Mouse (Mus musculus) CH12.LX (cell line): Measurements from ENCODE around the gene Hbb-bh1. TPM values are rescaled to one million over a fixed set of nuclear protein-coding genes. Genes with fewer than 3 reads are reported as not detected.

Source experiments
- DNase-seq: peaks from one replicate; pipeline ENCODE4 v3.0.0-alpha.2; 2013; ENCODE audit errors: extremely low read depth
- H3K27ac ChIP-seq: 2 replicates; pipeline ENCODE4 v1.5.1; 2012; ENCODE audit warnings: low read depth, mild to moderate bottlenecking, control low read depth, moderate library complexity; ENCODE audit not compliant: insufficient read depth
- H3K27me3 ChIP-seq: replicated peaks from 2 replicates; pipeline ENCODE3; 2012; ENCODE audit warnings: inconsistent platforms
- H3K36me3 ChIP-seq, 2 experiments: replicated peaks in 1 of 2; 2 replicates each; pipeline versions ENCODE3 to v1.6.1; 2012; ENCODE audit warnings: inconsistent platforms in 1 of 2, low read length in 1 of 2, mild to moderate bottlenecking in 1 of 2, mixed read lengths in 1 of 2, moderate library complexity in 1 of 2; ENCODE audit not compliant: control insufficient read depth in 1 of 2, insufficient read depth in 1 of 2
- H3K4me1 ChIP-seq, 2 experiments: 2 replicates each; pipeline ENCODE4 v1.6.1; 2012; ENCODE audit warnings: inconsistent platforms in 1 of 2, moderate library complexity in 1 of 2; ENCODE audit not compliant: insufficient read depth in 2 of 2, control insufficient read depth in 1 of 2
- H3K4me2 ChIP-seq: 2 replicates; pipeline ENCODE4 v1.6.1; 2012; ENCODE audit warnings: low read depth, mild to moderate bottlenecking, control low read depth; ENCODE audit not compliant: poor library complexity, insufficient read depth, severe bottlenecking
- H3K4me3 ChIP-seq, 3 experiments: fragments of 150-350 bp in 1 of 3; sonication (generic) in 1 of 3; replicated peaks in 1 of 3; 2 replicates each; pipeline versions ENCODE3 to v1.5.1; 2011 to 2012; ENCODE audit warnings: low read depth in 2 of 3, low read length in 2 of 3, mild to moderate bottlenecking in 2 of 3, moderate library complexity in 2 of 3, control low read depth in 1 of 3, improper control_type of control experiment in 1 of 3, inconsistent platforms in 1 of 3, mixed read lengths in 1 of 3; ENCODE audit not compliant: poor library complexity in 1 of 3
- H3K79me2 ChIP-seq: replicated peaks from 2 replicates; pipeline ENCODE4 v1.6.1; 2012; ENCODE audit warnings: mild to moderate bottlenecking, moderate library complexity; ENCODE audit not compliant: control insufficient read depth, poor library complexity, insufficient read depth, severe bottlenecking; ENCODE audit errors: extremely low read depth
- H3K9ac ChIP-seq: 2 replicates; pipeline ENCODE4 v1.6.1; 2012; ENCODE audit warnings: low read depth, mild to moderate bottlenecking, control low read depth, moderate library complexity; ENCODE audit not compliant: insufficient read depth
- H3K9me3 ChIP-seq: replicated peaks from 2 replicates; pipeline ENCODE3; 2012; ENCODE audit warnings: low read length, inconsistent platforms, mixed read lengths
- BHLHE40 ChIP-seq: IDR thresholded peaks from 2 replicates; pipeline ENCODE4 v1.6.1; 2011; ENCODE audit warnings: mild to moderate bottlenecking, low read depth, low read length, improper control_type of control experiment
- CHD1 ChIP-seq: IDR thresholded peaks from 2 replicates; pipeline ENCODE4 v1.6.1; 2012; ENCODE audit warnings: low read depth, low read length, improper control_type of control experiment, inconsistent platforms
- CHD2 ChIP-seq: IDR thresholded peaks from 2 replicates; pipeline ENCODE4 v1.6.1; 2011; ENCODE audit warnings: low read length, improper control_type of control experiment
- CTCF ChIP-seq, 2 experiments: IDR thresholded peaks in 1 of 2; conservative IDR thresholded peaks in 1 of 2; 2 replicates each; pipeline ENCODE4 v1.5.1; 2011 to 2012; ENCODE audit warnings: low read depth in 2 of 2, low read length in 2 of 2, improper control_type of control experiment in 1 of 2, inconsistent platforms in 1 of 2, mild to moderate bottlenecking in 1 of 2, moderate library complexity in 1 of 2
- E2F4 ChIP-seq: IDR thresholded peaks from 2 replicates; pipeline ENCODE4 v1.6.1; 2011; ENCODE audit warnings: low read depth, low read length, improper control_type of control experiment; ENCODE audit not compliant: insufficient replicate concordance
- EP300 ChIP-seq: IDR thresholded peaks from 2 replicates; pipeline ENCODE4 v1.6.1; 2011; ENCODE audit warnings: low read length, improper control_type of control experiment
- GABPA ChIP-seq: IDR thresholded peaks from 2 replicates; pipeline ENCODE4 v1.6.1; 2012; ENCODE audit warnings: low read depth, low read length, improper control_type of control experiment, inconsistent platforms; ENCODE audit not compliant: insufficient replicate concordance
- IRF4 ChIP-seq: IDR thresholded peaks from 2 replicates; pipeline ENCODE4 v1.6.1; 2014; ENCODE audit warnings: low read depth, mild to moderate bottlenecking, inconsistent platforms, low read length, improper control_type of control experiment
- JUN ChIP-seq: IDR thresholded peaks from 2 replicates; pipeline ENCODE4 v1.6.1; 2011; ENCODE audit warnings: low read depth, mild to moderate bottlenecking, low read length, improper control_type of control experiment, moderate library complexity; ENCODE audit not compliant: insufficient read depth
- KAT2A ChIP-seq: IDR thresholded peaks from 2 replicates; pipeline ENCODE4 v1.6.1; 2012; ENCODE audit warnings: low read length, improper control_type of control experiment, inconsistent platforms; ENCODE audit not compliant: insufficient replicate concordance
- MAFK ChIP-seq: IDR thresholded peaks from 2 replicates; pipeline ENCODE4 v1.6.1; 2011; ENCODE audit warnings: low read length, improper control_type of control experiment; ENCODE audit not compliant: insufficient replicate concordance
- MAX ChIP-seq: IDR thresholded peaks from 2 replicates; pipeline ENCODE4 v1.6.1; 2011; ENCODE audit warnings: low read length, improper control_type of control experiment
- MAZ ChIP-seq: IDR thresholded peaks from 2 replicates; pipeline ENCODE4 v1.6.1; 2012; ENCODE audit warnings: low read depth, mild to moderate bottlenecking, inconsistent platforms, low read length, improper control_type of control experiment, moderate library complexity
- MEF2A ChIP-seq: IDR thresholded peaks from 2 replicates; pipeline ENCODE4 v1.6.1; 2014; ENCODE audit warnings: low read depth, mild to moderate bottlenecking, inconsistent platforms, low read length, improper control_type of control experiment, borderline replicate concordance
- NELFE ChIP-seq: IDR thresholded peaks from 2 replicates; pipeline ENCODE4 v1.6.1; 2011; ENCODE audit warnings: low read depth, low read length, improper control_type of control experiment
- NRF1 ChIP-seq: IDR thresholded peaks from 2 replicates; pipeline ENCODE4 v1.6.1; 2014; ENCODE audit warnings: low read depth, mild to moderate bottlenecking, inconsistent platforms, low read length, improper control_type of control experiment, moderate library complexity
- PAX5 ChIP-seq: IDR thresholded peaks from 2 replicates; pipeline ENCODE4 v1.6.1; 2012; ENCODE audit warnings: low read length, inconsistent platforms, mixed read lengths
- POLR2A ChIP-seq: IDR thresholded peaks from 2 replicates; pipeline ENCODE4 v1.6.1; 2011; ENCODE audit warnings: low read depth, mild to moderate bottlenecking, improper control_type of control experiment, low read length
- POLR2AphosphoS2 ChIP-seq: IDR thresholded peaks from 2 replicates; pipeline ENCODE4 v1.6.1; 2011; ENCODE audit warnings: low read depth, low read length, improper control_type of control experiment
- RAD21 ChIP-seq: IDR thresholded peaks from 2 replicates; pipeline ENCODE4 v1.6.1; 2011; ENCODE audit warnings: low read depth, mild to moderate bottlenecking, low read length, improper control_type of control experiment, moderate library complexity
- RCOR1 ChIP-seq: conservative IDR thresholded peaks from 2 replicates; pipeline ENCODE4 v1.6.1; 2012; ENCODE audit warnings: low read depth, mild to moderate bottlenecking, inconsistent platforms, low read length, improper control_type of control experiment
- SIN3A ChIP-seq: IDR thresholded peaks from 2 replicates; pipeline ENCODE4 v1.6.1; 2012; ENCODE audit warnings: low read length, improper control_type of control experiment, inconsistent platforms
- SMC3 ChIP-seq: IDR thresholded peaks from 2 replicates; pipeline ENCODE4 v1.6.1; 2011; ENCODE audit warnings: low read depth, low read length, improper control_type of control experiment
- TBP ChIP-seq: conservative IDR thresholded peaks from 2 replicates; pipeline ENCODE4 v1.6.1; 2011; ENCODE audit warnings: low read depth, low read length, improper control_type of control experiment
- USF2 ChIP-seq: conservative IDR thresholded peaks from 2 replicates; pipeline ENCODE4 v1.6.1; 2011; ENCODE audit warnings: low read depth, low read length, improper control_type of control experiment
- ZC3H11A ChIP-seq: IDR thresholded peaks from 2 replicates; pipeline ENCODE4 v1.6.1; 2012; ENCODE audit warnings: low read depth, mild to moderate bottlenecking, inconsistent platforms, low read length, improper control_type of control experiment
- ZKSCAN1 ChIP-seq: IDR thresholded peaks from 2 replicates; pipeline ENCODE4 v1.6.1; 2012; ENCODE audit warnings: low read depth, inconsistent platforms, low read length, improper control_type of control experiment, borderline replicate concordance
- ZMIZ1 ChIP-seq: IDR thresholded peaks from 2 replicates; pipeline ENCODE4 v1.6.1; 2012; ENCODE audit warnings: low read depth, mild to moderate bottlenecking, inconsistent platforms, low read length, improper control_type of control experiment
- dilution Hi-C: fragments of 300-500 bp; cut with MboI; formaldehyde crosslinking; loops from 2 replicates; pipeline ENCODE4 v1.14.3; 2020; ENCODE audit warnings: low sequenced_read_pairs; ENCODE audit not compliant: extremely low pct_unique_long_range_greater_than_20kb, extremely low pct_ligation_motif_present
- in situ Hi-C: fragments of 300-500 bp; cut with MboI; formaldehyde crosslinking; loops from 3 replicates; pipeline ENCODE4 v1.14.3; 2019; ENCODE audit warnings: low sequenced_read_pairs, low pct_ligation_motif_present, low pct_unique_long_range_greater_than_20kb, mixed read lengths
- polyA plus RNA-seq: library from polyadenylated mRNA; unstranded; fragments of >175 nt; gene quantifications from 2 replicates; pipeline ENCODE4 v1.2.1, GENCODE M21; 2012; ENCODE audit warnings: low read depth; ENCODE audit not compliant: insufficient read length
- total RNA-seq, 2 experiments: library from RNA; depleted of rRNA; stranded (reverse); fragments of 300-350 nt in 1 of 2; fragments of >200 nt in 1 of 2; gene quantifications; 2 replicates each; pipeline ENCODE4 v1.2.3; 2012 to 2014

Gene Hbb-bh1
- total and polyA plus RNA-seq, 3 experiments: 0.95 TPM; not detected in 2

DNA sequence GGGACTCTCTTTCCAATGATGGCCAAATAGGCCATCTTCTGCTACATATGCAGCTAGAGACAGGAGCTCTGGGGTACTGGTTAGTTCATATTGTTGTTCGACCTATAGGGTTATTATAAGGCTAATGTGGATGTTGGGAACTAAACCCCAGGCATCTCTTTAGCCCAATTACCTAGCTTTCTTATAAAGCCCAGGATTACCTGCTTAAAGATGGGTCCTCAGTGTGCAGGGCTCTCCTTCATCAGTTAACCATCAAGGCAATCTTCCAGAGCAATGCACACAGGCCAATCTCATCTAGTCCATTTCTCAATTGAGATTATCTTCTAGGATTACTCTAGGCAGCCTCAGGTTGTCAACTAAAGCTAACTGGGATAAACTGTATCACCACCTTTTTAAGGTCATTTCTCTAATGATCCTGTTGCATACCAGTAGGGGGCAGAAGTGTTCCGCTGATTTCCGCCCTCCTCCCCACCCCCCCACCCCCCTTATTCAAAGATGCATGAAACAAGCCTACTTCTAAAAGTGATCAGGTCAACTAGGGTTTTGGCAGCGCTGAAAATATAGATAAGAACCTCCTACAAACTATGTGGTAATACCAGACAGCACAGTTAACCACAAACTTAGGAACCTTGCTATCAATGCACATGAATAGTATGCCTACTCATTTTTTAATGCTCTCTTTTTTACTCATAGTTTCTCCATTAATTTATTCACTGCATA, 50.1 kb downstream of the Hbb-bh1 start:
- H3K4me2 ChIP-seq: no peak overlapping the region
- H3K27ac ChIP-seq: no peak overlapping the region
- no peaks in the 10 kb centered on the region for H3K9me3 ChIP-seq
- H3K27me3 ChIP-seq: no peaks in the 10 kb centered on the region
- no peak overlapping the region for H3K9ac ChIP-seq
- dilution Hi-C loops (no loop called here), in situ Hi-C loops (no loop called here)
- no peaks in the 10 kb centered on the region for H3K4me1 ChIP-seq
- H3K79me2 ChIP-seq: no peaks in the 10 kb centered on the region
- no peak overlapping the region for H3K4me3 ChIP-seq
- TF ChIP-seq GABPA: no peak
- TF ChIP-seq ZKSCAN1: no peak
- TF ChIP-seq CTCF (conservative IDR thresholded peaks at IDR 0.05 in 1 of 2, IDR thresholded peaks at IDR 0.05 in 1 of 2; ENCODE audit: low read depth in 2 of 2, low read length in 2 of 2): peak; percentile 27 to 65; a peak in 3 of 4 replicates
- no peak for TF ChIP-seq NELFE
- TF ChIP-seq NRF1: no peak
- TF ChIP-seq POLR2A: no peak
- TF ChIP-seq RAD21: peak; percentile 54
- TF ChIP-seq JUN: no peak
- TF ChIP-seq CHD2: no peak
- TF ChIP-seq CHD1: no peak
- no peak for TF ChIP-seq ZC3H11A
- TF ChIP-seq SMC3: peak; percentile 55
- no peak for TF ChIP-seq MAFK
- no peak for TF ChIP-seq EP300
- no peak for TF ChIP-seq TBP
- TF ChIP-seq KAT2A: no peak
- TF ChIP-seq ZMIZ1: no peak
- no peak for TF ChIP-seq MEF2A
- no peak for TF ChIP-seq E2F4
- TF ChIP-seq PAX5: no peak
- TF ChIP-seq SIN3A: no peak
- no peak for TF ChIP-seq BHLHE40
- 0 out of 2 replicates have a peak, but pooled peaks have one; percentile 24 for TF ChIP-seq MAZ
- no peak for TF ChIP-seq USF2
- TF ChIP-seq MAX: no peak
- TF ChIP-seq POLR2AphosphoS2: no peak
- TF ChIP-seq RCOR1: no peak
- TF ChIP-seq IRF4: no peak
- peak; percentile 52 for DNase-seq
- no peaks in the 10 kb centered on the region for H3K36me3 ChIP-seq
